Mouse (Mus musculus): ENCODE measurements at regions not wholly inside any gene's neighbourhood (a gene's known extent, or its start where the extent isn't known, plus 50 kb on each side); places are given as distances from the start of the nearest gene placed in this dataset.

GRCm38 (mm10) chr3:149424306-149424705 is 434.0 kb upstream of the Adgrl2 start:
- no peak for DNase-seq (ENCODE audit: low spot score in 2 of 2)

DNA sequence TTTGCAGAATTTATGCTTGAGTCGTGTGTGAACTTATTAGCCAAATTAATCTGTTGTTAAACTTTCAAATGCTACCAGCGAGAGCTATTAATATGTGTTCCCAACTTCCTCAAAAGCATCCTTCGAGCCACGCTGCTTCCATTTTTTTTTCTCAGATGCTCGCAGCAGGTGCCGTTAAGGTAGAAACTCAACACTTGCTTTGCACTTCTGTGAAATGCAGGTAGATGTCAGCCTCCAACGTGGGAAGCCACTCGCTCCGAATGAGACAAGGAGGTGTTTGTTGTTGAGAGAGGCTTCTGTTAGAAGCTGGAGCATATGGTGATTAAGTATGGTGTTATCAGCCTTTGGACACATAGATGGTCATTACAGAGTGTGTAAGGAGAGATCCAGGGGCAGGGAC is 433.1 kb upstream of the Adgrl2 start:
- no peak for DNase-seq (ENCODE audit: low spot score in 2 of 2)

DNA sequence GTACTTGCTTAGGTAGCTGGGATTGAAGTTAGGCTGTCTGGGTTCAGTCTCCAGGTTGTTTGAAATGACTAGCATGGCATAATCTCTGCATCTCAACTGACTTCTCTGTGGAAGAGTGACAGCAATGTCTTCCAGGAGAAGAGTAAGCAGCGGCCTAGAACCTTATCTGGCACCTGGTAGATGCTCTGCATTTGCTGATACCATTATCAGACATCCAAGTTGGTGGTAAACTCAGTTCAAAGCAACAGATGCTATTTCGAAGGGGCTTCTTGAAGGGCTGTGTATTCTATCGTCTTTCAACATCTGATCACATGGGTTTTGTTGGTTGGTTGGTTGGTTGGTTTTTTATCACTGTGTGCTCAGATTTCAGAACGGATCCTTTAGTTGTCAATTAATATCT is 424.7 kb upstream of the Adgrl2 start:
- no peak for DNase-seq (ENCODE audit: low spot score in 2 of 2)

DNA sequence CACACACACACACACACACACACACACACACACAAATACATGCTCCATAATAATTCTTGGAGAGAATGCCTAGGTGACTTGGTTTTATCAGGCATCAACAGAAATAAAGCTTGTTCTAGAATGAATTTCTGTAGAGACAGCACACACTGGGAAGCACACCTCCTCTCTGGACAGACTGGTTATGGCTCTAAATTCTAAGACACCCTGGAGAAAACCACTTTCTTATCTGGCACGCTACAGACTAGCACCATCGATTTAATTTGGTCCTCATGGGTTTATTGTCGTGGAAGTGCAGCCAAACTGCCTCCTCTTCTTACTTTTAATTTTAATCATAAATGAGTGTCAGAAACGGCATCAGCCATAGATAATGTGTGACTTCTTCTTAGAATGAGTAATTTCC is 422.8 kb upstream of the Adgrl2 start:
- no peak for DNase-seq (ENCODE audit: low spot score in 2 of 2)

- no peak for DNase-seq (ENCODE audit: low spot score in 2 of 2)
Measured at GRCm38 (mm10) chr3:149410518-149410917, 420.2 kb upstream of the Adgrl2 start.

DNA sequence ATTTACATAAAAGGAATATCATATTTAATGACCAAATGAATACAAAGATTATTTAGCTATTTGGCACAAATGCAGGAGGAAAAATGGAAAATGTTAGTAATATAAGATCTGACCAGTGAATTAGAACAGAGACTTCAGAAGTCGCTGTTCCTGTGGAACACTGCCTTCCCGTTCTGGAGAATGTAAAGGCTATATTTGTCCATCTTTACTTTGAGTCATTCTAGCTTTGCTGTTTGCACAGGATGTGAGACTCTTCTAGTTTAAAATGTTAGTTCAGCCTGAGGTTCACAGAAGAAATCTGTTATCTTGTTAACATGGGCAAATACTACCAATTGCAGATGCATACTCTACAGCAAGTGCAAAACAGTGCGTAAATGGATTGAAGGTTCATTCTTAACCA is 418.5 kb upstream of the Adgrl2 start:
- DNase-seq (ENCODE audit: low spot score in 2 of 2) = no peak

GRCm38 (mm10) chr3:149405872-149406271 is 415.5 kb upstream of the Adgrl2 start:
- no peak for DNase-seq (ENCODE audit: low spot score in 2 of 2)

DNA sequence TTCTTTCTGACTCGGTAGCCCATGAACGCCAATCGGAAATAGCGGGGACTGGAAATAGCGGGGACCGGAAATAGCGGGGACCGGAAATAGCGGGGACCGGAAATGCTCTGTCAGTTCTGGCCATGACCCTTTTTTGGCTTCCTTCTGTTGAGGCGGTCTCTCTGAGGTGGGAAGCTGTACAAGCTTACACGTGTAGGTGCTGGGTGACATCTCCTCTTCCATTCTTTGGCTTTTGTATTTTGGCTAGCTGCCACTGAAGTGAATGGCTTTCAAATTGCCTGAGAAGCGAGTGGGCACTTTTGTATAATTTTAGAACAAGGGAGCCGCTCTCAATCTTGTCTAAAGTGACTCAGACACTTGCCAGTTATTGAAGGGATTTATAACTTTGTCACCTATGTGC is 414.3 kb upstream of the Adgrl2 start:
- no peak for DNase-seq (ENCODE audit: low spot score in 2 of 2)

DNA sequence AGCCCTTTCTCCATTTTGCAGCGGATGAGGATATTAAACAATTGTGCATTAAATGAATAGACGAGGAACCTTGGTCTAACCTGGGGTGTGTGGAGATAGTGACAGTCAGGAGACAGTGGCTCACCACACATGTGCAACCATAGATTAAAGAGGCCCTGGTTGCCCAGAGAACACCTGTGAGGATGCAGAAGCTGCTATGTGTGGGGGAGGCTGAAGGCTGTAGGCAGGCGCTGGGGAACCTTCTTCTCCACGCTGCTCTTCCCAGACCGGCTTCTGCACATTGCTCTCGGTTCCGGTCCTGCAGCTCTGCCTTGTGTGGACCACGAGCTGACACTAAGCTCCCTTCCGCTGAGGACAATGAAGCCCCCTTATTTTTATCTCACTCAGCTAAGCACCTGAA is 412.1 kb upstream of the Adgrl2 start:
- DNase-seq (ENCODE audit: low spot score in 2 of 2) = no peak

- DNase-seq (ENCODE audit: low spot score in 2 of 2) = no peak
Measured at GRCm38 (mm10) chr3:149395082-149395481, 404.7 kb upstream of the Adgrl2 start.

- peak in 1 of 2 experiments; percentile 21 for DNase-seq (ENCODE audit: low spot score in 2 of 2)
Measured at GRCm38 (mm10) chr3:149393317-149394172, 403.2 kb upstream of the Adgrl2 start.

GRCm38 (mm10) chr3:149392164-149392563 is 401.8 kb upstream of the Adgrl2 start:
- DNase-seq (ENCODE audit: low spot score in 2 of 2) = no peak

DNA sequence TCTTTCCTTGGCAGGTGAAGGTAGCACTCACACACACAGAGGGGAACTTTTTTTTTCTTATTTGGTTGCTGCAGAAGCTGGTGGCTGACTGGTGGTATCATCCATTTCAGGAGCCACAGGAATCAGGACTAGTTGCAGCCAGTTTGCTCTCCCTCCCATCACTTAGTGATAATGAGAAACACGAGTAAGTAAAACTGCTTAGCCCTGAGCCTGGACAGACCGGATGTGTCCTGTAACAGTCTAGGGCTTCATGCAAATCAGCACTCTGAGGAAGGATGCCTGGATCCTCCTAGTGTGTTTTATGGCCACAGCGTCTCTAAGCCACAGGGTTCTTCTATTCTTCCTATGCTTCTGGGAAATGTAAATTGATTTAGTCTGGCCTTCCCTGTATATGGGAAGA is 397.2 kb upstream of the Adgrl2 start:
- DNase-seq (ENCODE audit: low spot score in 2 of 2) = no peak

DNA sequence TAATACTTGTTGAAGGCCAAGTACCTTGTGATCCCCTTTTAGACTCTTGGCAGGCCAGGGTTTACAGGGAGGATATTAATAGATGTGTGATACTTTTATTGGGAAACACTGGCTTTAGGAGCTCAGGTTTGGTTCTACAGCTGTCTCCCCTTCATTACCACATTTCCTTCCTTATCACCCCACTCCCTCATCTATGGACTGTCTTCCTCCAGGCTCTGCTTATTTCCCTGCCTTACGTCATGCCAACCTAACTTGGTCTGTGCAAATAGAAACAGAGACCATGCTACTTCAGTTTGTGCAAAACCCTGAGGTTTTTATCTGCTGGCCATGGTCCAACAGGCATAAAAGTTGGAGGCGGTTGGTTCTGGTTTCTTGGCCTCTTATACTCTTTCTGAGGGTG is 395.7 kb upstream of the Adgrl2 start:
- no peak for DNase-seq (ENCODE audit: low spot score in 2 of 2)

DNA sequence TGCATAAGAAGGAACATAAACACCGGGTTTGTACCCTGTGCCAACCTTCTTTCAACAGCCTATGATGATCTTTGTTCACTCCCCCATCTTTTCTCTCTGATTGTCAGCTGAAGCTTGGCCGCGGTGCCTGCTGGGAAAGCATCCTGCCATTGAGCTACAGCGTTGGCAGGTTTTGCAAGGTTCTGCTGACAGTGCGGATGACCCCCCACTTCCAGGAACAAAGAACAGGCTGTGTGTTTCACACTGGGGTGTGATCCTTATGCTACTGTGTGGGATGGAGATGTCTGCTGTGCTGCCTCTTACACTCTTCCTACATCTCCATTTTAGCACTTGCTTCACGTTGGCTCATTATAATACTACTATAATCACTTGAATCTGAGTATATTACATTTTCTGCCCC is 395.0 kb upstream of the Adgrl2 start:
- no peak for DNase-seq (ENCODE audit: low spot score in 2 of 2)

- DNase-seq (ENCODE audit: low spot score in 2 of 2) = no peak
Measured at GRCm38 (mm10) chr3:149381559-149382245, 391.3 kb upstream of the Adgrl2 start.

DNA sequence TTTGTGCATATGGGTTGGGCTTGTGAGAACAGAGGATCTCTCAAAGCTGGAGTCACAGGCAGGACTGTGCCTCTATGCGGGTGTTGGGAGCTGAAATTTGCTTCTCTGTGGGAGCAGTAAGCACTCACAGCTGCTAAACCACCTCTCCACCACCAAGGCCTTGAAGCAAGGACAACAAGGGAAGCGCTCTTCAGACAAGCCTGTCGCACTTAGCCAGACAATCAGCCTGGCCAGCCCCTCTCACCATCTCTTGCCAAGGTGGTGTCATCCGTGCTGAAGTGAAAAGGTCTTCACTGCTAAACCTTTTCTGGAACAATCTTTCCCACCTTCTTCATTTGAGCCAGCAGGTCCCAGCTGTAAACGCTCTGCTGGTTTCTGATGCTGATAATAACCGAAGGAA is 390.7 kb upstream of the Adgrl2 start:
- no peak for DNase-seq (ENCODE audit: low spot score in 2 of 2)

- peak in 1 of 2 experiments; percentile 23 for DNase-seq (ENCODE audit: low spot score in 2 of 2)
Measured at GRCm38 (mm10) chr3:149379866-149380472, 389.6 kb upstream of the Adgrl2 start.

GRCm38 (mm10) chr3:149379249-149379865 is 389.0 kb upstream of the Adgrl2 start:
- DNase-seq (ENCODE audit: low spot score in 2 of 2) = no peak

- DNase-seq (ENCODE audit: low spot score in 2 of 2) = no peak
Measured at GRCm38 (mm10) chr3:149371439-149371838, 381.1 kb upstream of the Adgrl2 start.

DNA sequence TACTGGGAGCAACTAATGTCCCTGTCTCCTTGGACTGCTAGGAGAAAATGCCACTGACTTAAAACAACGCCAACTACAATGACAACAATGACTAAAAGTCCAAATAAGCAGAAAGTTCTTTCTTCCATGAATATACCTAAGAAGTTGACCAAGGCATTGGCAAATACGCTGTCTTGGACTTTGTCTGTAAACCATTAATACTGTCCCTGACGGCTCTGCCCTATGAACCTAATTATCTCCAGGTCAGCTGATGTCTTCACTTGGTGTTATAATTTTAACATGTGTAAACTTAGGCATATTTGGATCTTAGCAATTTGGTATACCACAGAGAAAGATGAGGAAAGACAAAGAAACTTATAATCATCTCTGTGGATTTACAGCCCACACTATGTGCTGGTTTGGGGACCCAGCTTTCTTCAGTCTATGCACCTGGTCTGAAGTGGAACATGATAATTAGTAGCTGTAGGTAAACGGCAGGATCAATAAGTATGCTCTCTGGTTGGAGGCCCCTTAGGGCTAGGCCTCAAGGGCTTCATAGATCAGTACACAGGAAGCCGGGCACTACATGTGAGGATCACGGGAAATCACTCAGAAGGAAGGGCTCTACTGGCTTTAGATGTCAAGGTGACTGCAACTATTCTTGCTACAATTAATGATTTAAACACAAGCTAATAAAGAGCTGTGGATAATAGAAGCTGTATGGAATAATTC is 380.3 kb upstream of the Adgrl2 start:
- DNase-seq (ENCODE audit: low spot score in 2 of 2) = no peak

DNA sequence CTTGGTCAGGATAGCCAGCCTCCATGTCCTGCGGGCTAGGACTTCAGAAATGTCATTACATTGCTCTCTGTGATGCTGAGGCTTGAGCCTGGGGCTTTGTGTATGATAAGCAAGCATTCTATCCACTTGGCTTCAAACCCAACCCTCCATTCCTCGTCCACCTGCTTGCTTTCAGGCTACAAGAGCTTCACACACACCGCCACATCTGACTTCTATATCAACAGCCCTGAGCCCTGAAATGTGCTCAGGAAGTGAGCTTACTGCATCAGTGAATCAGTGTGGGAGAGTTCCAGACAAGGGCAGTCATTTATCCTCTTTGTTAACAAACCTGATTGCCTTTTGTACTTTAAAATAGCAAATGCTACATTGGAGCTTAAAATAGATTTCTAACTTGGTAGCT is 377.5 kb upstream of the Adgrl2 start:
- no peak for DNase-seq (ENCODE audit: low spot score in 2 of 2)
